Mouse (Mus musculus) Patski (cell line): ENCODE measurements around the gene Pomc. TPM values are rescaled to one million over a fixed set of nuclear protein-coding genes. Genes with fewer than 3 reads are reported as not detected.
"Not testable (repeated sequence)": the region's sequence is repeated elsewhere in the genome, so short reads cannot be mapped to it uniquely, and the experiment has no call there.

Source experiments
- ATAC-seq: fragments of 100-300 bp; one replicate; pipeline ENCODE4 v1.8.0; 2021
- CTCF ChIA-PET: fragments of 350-600 bp; sonication (Branson Sonifier 250); formaldehyde crosslinking; loops from one replicate; lab custom pipeline; 2022; ENCODE audit warnings: inconsistent platforms; lab: Charles Lee
- POLR2A ChIA-PET: fragments of 350-600 bp; sonication (Branson Sonifier 250); formaldehyde crosslinking; loops from one replicate; lab custom pipeline; 2022; ENCODE audit warnings: antibody characterized with exemption, inconsistent platforms; lab: Charles Lee
- DNase-seq: peaks from one replicate; pipeline ENCODE4 v3.0.0-alpha.2; 2011; ENCODE audit warnings: low read depth, low spot score
- H3K27me3 ChIP-seq: fragments of 371-371 bp; one replicate; pipeline ENCODE4 v1.5.1; 2021
- CTCF ChIP-seq: fragments of 100-300 bp; IDR thresholded peaks from one replicate; pipeline ENCODE4 v1.5.1; 2021
- in situ Hi-C: fragments of 300-500 bp; cut with MboI; formaldehyde crosslinking; loops from 3 replicates; pipeline ENCODE4 v1.11.1; 2018; ENCODE audit warnings: low pct_unique_long_range_greater_than_20kb, mixed read lengths
- polyA plus RNA-seq: library from polyadenylated mRNA; unstranded; gene quantifications from one replicate; pipeline ENCODE4 v1.2.3, GENCODE M21; 2021

The Pomc gene
- polyA plus RNA-seq, 1 experiment from 2014 or later: not detected

DNA sequence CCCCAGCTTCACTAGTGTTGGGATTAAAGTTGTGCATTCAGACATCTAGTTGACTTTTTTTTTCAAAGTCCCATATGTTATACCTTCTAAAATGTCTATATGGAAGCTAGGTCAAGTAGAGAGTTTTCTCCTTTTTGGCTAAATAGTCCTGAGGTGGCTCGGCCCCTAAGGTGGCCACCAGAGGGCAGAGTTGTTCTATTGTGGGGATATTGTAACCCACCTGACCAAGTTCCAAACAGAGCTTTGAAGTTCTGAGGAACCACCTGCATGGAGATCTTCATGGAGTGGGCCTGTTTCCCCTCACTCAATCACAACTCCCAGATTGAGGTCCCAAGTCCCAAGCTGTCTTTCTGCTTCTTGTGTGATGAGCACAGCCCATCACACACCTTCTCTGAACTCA, 28.6 kb upstream of the Pomc start:
- TF ChIP-seq CTCF: peak; percentile 81
- ChIA-PET CTCF (interaction anchor here (0.7 to 1.9 kb wide), 8 partner anchors 9 to 843 kb away, joined by 3 to 5 read pairs (median 3); partner anchors contain the start of genes Fam228b and Pfn4), POLR2A (no interaction called here)
- in situ Hi-C loops: loop anchor here (5.0 to 25.0 kb wide), 2 partner anchors 156 to 611 kb away; partner anchors contain the start of gene Dnajc27
- H3K27me3 ChIP-seq: peaks cover 8% of the 10 kb centered on the region
- peak; percentile 39 for ATAC-seq
- no peak for DNase-seq

DNA sequence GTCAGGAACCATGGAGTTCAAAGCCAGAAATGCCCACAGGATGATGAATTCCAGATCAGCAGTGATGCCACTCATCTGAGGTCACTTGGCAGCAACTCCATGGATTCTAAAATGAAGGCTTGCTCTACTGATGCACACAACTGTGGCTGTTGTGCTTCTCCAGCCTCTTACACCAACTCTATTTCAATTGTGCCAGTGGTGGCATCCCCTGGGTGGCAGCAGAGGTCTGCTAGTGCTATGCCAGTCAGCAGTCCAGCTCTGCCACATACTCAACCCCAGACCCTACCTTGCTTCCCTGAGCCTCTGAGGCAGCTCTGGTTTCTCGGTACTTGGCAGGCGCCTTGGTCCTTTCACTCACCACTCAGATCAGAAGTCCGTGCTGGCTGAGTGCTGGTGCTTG, 25.9 kb upstream of the Pomc start:
- DNase-seq (no peak), ATAC-seq (peak; percentile 44)
- POLR2A ChIA-PET: no interaction called here
- TF ChIP-seq CTCF: peak; percentile 51
- in situ Hi-C loops: loop anchor here (5.0 to 25.0 kb wide), 2 partner anchors 153 to 608 kb away; partner anchors contain the start of gene Dnajc27
- H3K27me3 ChIP-seq: peaks cover 10% of the 10 kb centered on the region
- CTCF ChIA-PET: interaction anchor here (1.0 kb wide), 1 partner anchor 11 kb away, joined by 3 read pairs; no protein-coding TSS in a partner anchor

DNA sequence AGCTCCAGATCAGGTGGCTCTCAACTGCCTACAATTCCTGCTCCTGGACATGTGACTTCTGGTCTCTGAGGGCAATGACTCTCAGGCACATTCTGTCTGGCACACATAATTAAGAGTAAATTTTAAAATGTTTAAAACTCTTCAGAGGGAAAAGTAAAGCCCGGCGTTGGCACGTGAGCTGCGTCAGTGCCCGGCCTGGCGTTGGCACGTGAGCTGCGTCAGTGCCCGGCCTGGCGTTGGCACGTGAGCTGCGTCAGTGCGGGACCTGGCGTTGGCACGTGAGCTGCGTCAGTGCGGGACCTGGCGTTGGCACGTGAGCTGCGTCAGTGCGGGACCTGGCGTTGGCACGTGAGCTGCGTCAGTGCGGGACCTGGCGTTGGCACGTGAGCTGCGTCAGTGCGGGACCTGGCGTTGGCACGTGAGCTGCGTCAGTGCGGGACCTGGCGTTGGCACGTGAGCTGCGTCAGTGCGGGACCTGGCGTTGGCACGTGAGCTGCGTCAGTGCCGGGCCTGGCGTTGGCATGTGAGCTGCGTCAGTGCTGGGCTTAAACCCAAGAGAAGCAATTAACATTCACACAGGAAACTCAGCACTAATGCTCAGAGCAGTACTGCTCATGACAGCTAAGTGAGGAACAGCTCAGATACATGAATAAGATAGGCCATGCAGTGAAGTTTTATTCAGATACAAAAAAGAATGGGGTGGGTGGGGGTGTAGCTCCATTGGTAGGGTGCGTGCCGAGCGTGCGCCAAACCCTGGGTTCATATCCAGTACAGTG, 24.5 kb upstream of the Pomc start:
- ATAC-seq, POLR2A ChIA-PET, DNase-seq, CTCF ChIA-PET, H3K27me3 ChIP-seq: not testable (repeated sequence)
- in situ Hi-C loops: loop anchor here (25.0 kb wide), 1 partner anchor 607 kb away; no protein-coding TSS in a partner anchor

GRCm38 (mm10) chr12:3942026-3942425, 12.7 kb upstream of the Pomc start:
- DNase-seq (no peak), ATAC-seq (no peak)
- POLR2A ChIA-PET: no interaction called here
- TF ChIP-seq CTCF: no peak
- in situ Hi-C loops: loop anchor here (25.0 kb wide), 1 partner anchor 595 kb away; no protein-coding TSS in a partner anchor
- CTCF ChIA-PET: interaction anchor here (0.8 kb wide), 1 partner anchor 9 kb away, joined by 3 read pairs; no protein-coding TSS in a partner anchor
- H3K27me3 ChIP-seq: peaks cover 9% of the 10 kb centered on the region

GRCm38 (mm10) chr12:3944454-3945073, 10.2 kb upstream of the Pomc start:
- ATAC-seq (no peak), DNase-seq (no peak)
- in situ Hi-C loops: loop anchor here (25.0 kb wide), 1 partner anchor 593 kb away; no protein-coding TSS in a partner anchor
- peaks cover 15% of the 10 kb centered on the region for H3K27me3 ChIP-seq
- CTCF ChIA-PET: no interaction called here
- POLR2A ChIA-PET: no interaction called here
- no peak for TF ChIP-seq CTCF

- CTCF ChIA-PET: no interaction called here
- no peak for TF ChIP-seq CTCF
- DNase-seq (no peak), ATAC-seq (no peak)
- peaks cover 6% of the 10 kb centered on the region for H3K27me3 ChIP-seq
- POLR2A ChIA-PET: no interaction called here
- in situ Hi-C loops: loop anchor here (25.0 kb wide), 1 partner anchor 590 kb away; no protein-coding TSS in a partner anchor
Observed at GRCm38 (mm10) chr12:3947503-3947902, 7.2 kb upstream of the Pomc start.

GRCm38 (mm10) chr12:3955371-3955770, 620 bp downstream of the Pomc start:
- TF ChIP-seq CTCF: no peak
- DNase-seq: peak; percentile 15
- ATAC-seq: no peak

GRCm38 (mm10) chr12:3956351-3956750, 1.6 kb downstream of the Pomc start:
- ATAC-seq (no peak), DNase-seq (no peak)
- no peak for TF ChIP-seq CTCF
- in situ Hi-C loops: no loop called here
- peaks cover 30% of the 10 kb centered on the region for H3K27me3 ChIP-seq
- POLR2A ChIA-PET: no interaction called here
- CTCF ChIA-PET: no interaction called here

More at GRCm38 (mm10) chr12:3955371-3955770, 620 bp downstream of the Pomc start:
- ChIA-PET CTCF (no interaction called here), POLR2A (no interaction called here)
- in situ Hi-C loops: no loop called here
- H3K27me3 ChIP-seq: peaks cover 27% of the 10 kb centered on the region

DNA sequence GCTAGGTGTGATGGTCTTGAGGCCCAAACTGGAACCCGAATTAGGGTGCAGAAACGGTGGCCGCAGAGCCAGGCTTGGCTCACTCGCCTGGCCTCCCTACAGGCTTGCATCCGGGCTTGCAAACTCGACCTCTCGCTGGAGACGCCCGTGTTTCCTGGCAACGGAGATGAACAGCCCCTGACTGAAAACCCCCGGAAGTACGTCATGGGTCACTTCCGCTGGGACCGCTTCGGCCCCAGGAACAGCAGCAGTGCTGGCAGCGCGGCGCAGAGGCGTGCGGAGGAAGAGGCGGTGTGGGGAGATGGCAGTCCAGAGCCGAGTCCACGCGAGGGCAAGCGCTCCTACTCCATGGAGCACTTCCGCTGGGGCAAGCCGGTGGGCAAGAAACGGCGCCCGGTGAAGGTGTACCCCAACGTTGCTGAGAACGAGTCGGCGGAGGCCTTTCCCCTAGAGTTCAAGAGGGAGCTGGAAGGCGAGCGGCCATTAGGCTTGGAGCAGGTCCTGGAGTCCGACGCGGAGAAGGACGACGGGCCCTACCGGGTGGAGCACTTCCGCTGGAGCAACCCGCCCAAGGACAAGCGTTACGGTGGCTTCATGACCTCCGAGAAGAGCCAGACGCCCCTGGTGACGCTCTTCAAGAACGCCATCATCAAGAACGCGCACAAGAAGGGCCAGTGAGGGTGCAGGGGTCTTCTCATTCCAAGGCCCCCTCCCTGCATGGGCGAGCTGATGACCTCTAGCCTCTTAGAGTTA, 5.2 kb downstream of the Pomc start:
- in situ Hi-C loops: no loop called here
- ChIA-PET CTCF (no interaction called here), POLR2A (no interaction called here)
- no peak for DNase-seq
- H3K27me3 ChIP-seq: peaks cover 25% of the 10 kb centered on the region
- ATAC-seq: no peak
- TF ChIP-seq CTCF: no peak

GRCm38 (mm10) chr12:3960553-3960952, 5.8 kb downstream of the Pomc start:
- no peak for DNase-seq
- peaks cover 22% of the 10 kb centered on the region for H3K27me3 ChIP-seq
- ChIA-PET CTCF (no interaction called here), POLR2A (no interaction called here)
- no peak for TF ChIP-seq CTCF
- in situ Hi-C loops: no loop called here
- no peak for ATAC-seq
